Mouse (Mus musculus) limb, embryonic 12.5 days (tissue): ENCODE measurements around the gene Six5. TPM values are rescaled to one million over a fixed set of nuclear protein-coding genes. Genes with fewer than 3 reads are reported as not detected.
A peak's percentile ranks its signal among the peaks of the same experiment; 100 is the strongest.

Experiments
- ATAC-seq: fragments of 200-750 bp; cut with Nextera tagmentation; 2 replicates; pipeline ENCODE4 v1.8.0; 2017; ENCODE audit warnings: low read depth, moderate TSS enrichment; ENCODE audit not compliant: insufficient number of reproducible peaks, insufficient read depth, low FRiP score, low TSS enrichment
- H3K27ac ChIP-seq: fragments of 300-500 bp; sonication (generic); 2 replicates; pipeline ENCODE4 v1.5.1; 2016; ENCODE audit warnings: mild to moderate bottlenecking, moderate library complexity
- H3K27me3 ChIP-seq: fragments of 300-500 bp; sonication (generic); 2 replicates; pipeline ENCODE4 v1.6.1; 2016; ENCODE audit warnings: mild to moderate bottlenecking, moderate library complexity
- H3K36me3 ChIP-seq: fragments of 300-500 bp; sonication (generic); 2 replicates; pipeline ENCODE4 v1.6.1; 2016; ENCODE audit warnings: mild to moderate bottlenecking, moderate library complexity
- H3K4me1 ChIP-seq: fragments of 300-500 bp; sonication (generic); replicated peaks from 2 replicates; pipeline ENCODE4 v1.6.1; 2016
- H3K4me2 ChIP-seq: fragments of 300-500 bp; sonication (generic); 2 replicates; pipeline ENCODE4 v1.6.1; 2016; ENCODE audit warnings: mild to moderate bottlenecking, moderate library complexity
- H3K4me3 ChIP-seq: fragments of 300-500 bp; sonication (generic); replicated peaks from 2 replicates; pipeline ENCODE4 v1.5.1; 2016; ENCODE audit warnings: mild to moderate bottlenecking
- H3K9ac ChIP-seq: fragments of 300-500 bp; sonication (generic); replicated peaks from 2 replicates; pipeline ENCODE4 v1.6.1; 2016; ENCODE audit warnings: mild to moderate bottlenecking, moderate library complexity
- H3K9me3 ChIP-seq: fragments of 300-500 bp; sonication (generic); 2 replicates; pipeline ENCODE4 v1.6.1; 2016; ENCODE audit warnings: mild to moderate bottlenecking, moderate library complexity
- WGBS: fragments of 180-500 bp; shearing (Covaris S2); methylation state at CpG from one replicate; pipeline ENCODE4 v1.1.7; 2016; 5-methylcytosine and 5-hydroxymethylcytosine counted together
- polyA plus RNA-seq: library from polyadenylated mRNA; unstranded; fragments of >200 nt; fragmentation: Nextera tagmentation; extraction: Ambion mirVana; gene quantifications from 2 replicates; pipeline ENCODE4 v1.2.1, GENCODE M21; 2016

Gene Six5
- polyA plus RNA-seq, 1 experiment from 2014 or later = 11.2 TPM

DNA sequence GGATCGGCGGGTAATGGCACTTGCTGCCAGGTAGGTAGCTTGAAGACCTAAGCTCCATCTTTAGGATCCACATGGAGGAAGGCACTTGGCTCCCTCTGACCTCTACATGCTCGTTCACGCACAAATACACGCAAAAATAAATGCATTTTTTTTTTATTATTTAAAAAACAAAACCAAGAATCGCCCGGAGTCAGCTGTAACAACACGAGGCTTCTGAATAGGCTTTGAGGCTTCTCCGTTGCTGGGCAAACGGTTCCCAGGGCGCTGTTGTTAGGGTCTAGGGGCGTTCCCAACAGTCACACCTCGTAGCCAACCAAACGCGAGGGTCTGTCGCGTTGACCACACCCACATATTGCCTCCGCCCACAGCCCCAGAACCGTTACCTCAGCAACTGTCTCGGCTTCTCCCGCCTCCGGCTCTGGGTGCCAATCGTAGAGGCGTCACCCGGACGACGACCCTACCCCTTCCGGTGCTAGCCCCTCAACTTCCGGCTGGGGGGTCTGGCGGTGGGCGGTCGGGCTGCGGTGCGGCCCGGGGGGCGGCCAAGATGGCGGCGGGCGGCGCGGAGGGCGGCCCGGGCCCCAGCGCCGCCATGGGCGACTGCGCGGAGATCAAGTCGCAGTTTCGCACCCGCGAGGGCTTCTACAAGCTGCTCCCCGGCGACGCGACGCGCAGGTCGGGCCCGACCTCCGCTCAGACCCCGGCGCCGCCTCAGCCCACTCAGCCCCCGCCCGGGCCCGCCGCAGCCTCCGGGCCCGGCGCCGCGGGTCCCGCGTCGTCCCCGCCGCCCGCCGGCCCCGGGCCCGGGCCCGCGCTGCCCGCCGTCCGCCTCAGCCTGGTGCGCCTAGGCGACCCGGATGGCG lies 18.4 kb upstream of the Six5 start, which contains the start of gene Dmwd:
TSS of gene Dmwd (plus strand) at position 505 of the 863 bp plus-strand sequence.
- Histone ChIP-seq H3K27ac (peak within 1 kb of the TSS; percentile 76), H3K9me3 (no peaks in the 10 kb centered on the region), H3K4me2 (peak within 1 kb of the TSS; percentile 91), H3K9ac (peak within 1 kb of the TSS; percentile 94), H3K4me3 (peak within 1 kb of the TSS; percentile 99), H3K4me1 (peaks cover 21% of the 10 kb centered on the region), H3K27me3 (no peaks in the 10 kb centered on the region), H3K36me3 (peaks cover 34% of the 10 kb centered on the region)
- ATAC-seq = peak; percentile 98
- under 1% methylated on average over 85 of the region's 91 CpGs for WGBS

- H3K4me3 ChIP-seq = peak overlapping the region; percentile 99
- H3K27ac ChIP-seq = peak overlapping the region; percentile 76
- peak overlapping the region; percentile 94 for H3K9ac ChIP-seq
- ATAC-seq = no peak; the same call in 1 of the 2 replicates
- H3K36me3 ChIP-seq = peaks cover 40% of the 10 kb centered on the region
- peak overlapping the region; percentile 91 for H3K4me2 ChIP-seq
- WGBS = under 1% methylated on average over 22 of the region's 22 CpGs
- no peaks in the 10 kb centered on the region for H3K27me3 ChIP-seq
- H3K9me3 ChIP-seq = no peaks in the 10 kb centered on the region
- H3K4me1 ChIP-seq = peaks cover 21% of the 10 kb centered on the region
These were observed 17.8 kb upstream of the Six5 start for GRCm38 (mm10) chr7:19076586-19076991.

DNA sequence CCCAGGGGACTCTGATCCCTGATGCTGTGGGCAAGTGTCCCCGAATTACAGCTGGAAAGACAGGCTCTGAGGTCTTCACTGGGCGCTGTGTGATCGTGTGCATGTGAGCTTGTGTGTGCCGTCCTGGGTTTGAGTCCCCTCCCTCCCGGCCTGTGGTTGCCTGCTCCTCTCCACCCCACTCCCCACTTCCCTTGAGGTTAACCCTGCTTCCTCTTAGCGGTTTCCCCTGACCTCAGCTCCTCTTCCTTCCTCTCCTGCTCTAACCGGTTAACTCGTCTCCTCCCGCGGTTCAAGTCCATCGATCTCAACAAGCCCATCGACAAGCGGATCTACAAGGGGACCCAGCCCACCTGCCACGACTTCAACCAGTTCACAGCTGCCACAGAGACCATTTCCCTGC lies 16.6 kb upstream of the Six5 start:
- H3K9ac ChIP-seq = peak overlapping the region; percentile 94; the same call in 1 of the 2 replicates
- no peak for ATAC-seq
- H3K4me2 ChIP-seq = peak overlapping the region; percentile 91
- no peaks in the 10 kb centered on the region for H3K27me3 ChIP-seq
- peak overlapping the region; percentile 99 for H3K4me3 ChIP-seq
- H3K4me1 ChIP-seq = peaks cover 31% of the 10 kb centered on the region
- no peak overlapping the region for H3K27ac ChIP-seq
- 80% methylated on average over 14 of the region's 14 CpGs for WGBS
- peaks cover 52% of the 10 kb centered on the region for H3K36me3 ChIP-seq
- no peaks in the 10 kb centered on the region for H3K9me3 ChIP-seq

- Histone ChIP-seq H3K27ac (no peak overlapping the region), H3K4me2 (no peak overlapping the region), H3K4me1 (peaks cover 40% of the 10 kb centered on the region), H3K4me3 (no peak overlapping the region), H3K36me3 (peaks cover 60% of the 10 kb centered on the region), H3K27me3 (no peaks in the 10 kb centered on the region), H3K9me3 (no peaks in the 10 kb centered on the region), H3K9ac (no peak overlapping the region)
- WGBS = 82% methylated on average over 3 of the region's 3 CpGs
- ATAC-seq = no peak
These were observed 15.7 kb upstream of the Six5 start for GRCm38 (mm10) chr7:19078732-19079131.

- Histone ChIP-seq H3K27me3 (no peaks in the 10 kb centered on the region), H3K9ac (no peak overlapping the region), H3K9me3 (no peaks in the 10 kb centered on the region), H3K36me3 (peaks cover 68% of the 10 kb centered on the region), H3K4me2 (no peak overlapping the region), H3K4me1 (peaks cover 53% of the 10 kb centered on the region), H3K27ac (no peak overlapping the region), H3K4me3 (no peak overlapping the region)
- WGBS = 88% methylated on average over 19 of the region's 19 CpGs
- no peak for ATAC-seq
These were observed 13.9 kb upstream of the Six5 start for GRCm38 (mm10) chr7:19080451-19080950.

DNA sequence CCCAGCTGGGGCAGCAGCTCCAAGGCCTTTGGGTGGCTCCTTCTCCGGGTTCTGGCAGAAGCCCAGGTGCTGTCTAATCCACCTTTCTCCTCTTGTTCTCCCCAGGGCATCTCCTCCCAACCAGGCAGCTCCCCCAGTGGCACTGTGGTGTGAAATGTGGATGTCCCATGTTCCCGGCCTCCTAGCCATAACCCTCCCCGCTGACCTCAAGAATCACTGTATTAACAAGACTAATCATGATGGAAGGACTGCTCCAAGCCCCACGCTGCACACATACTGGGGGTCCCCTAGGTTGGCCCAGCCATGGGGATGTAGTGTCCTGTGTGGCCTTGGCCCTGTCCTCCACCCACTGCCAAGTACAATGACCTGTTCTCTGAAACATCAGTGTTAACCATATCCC lies 12.2 kb upstream of the Six5 start:
- H3K9ac ChIP-seq = peak overlapping the region; percentile 14; the same call in 1 of the 2 replicates
- no peak overlapping the region; the same call in 1 of the 2 replicates for H3K27ac ChIP-seq
- peaks cover 77% of the 10 kb centered on the region for H3K36me3 ChIP-seq
- H3K4me3 ChIP-seq = no peak overlapping the region
- no peaks in the 10 kb centered on the region for H3K9me3 ChIP-seq
- 78% methylated on average over 4 of the region's 4 CpGs for WGBS
- ATAC-seq = no peak
- H3K4me1 ChIP-seq = peaks cover 54% of the 10 kb centered on the region
- no peak overlapping the region for H3K4me2 ChIP-seq
- H3K27me3 ChIP-seq = no peaks in the 10 kb centered on the region

DNA sequence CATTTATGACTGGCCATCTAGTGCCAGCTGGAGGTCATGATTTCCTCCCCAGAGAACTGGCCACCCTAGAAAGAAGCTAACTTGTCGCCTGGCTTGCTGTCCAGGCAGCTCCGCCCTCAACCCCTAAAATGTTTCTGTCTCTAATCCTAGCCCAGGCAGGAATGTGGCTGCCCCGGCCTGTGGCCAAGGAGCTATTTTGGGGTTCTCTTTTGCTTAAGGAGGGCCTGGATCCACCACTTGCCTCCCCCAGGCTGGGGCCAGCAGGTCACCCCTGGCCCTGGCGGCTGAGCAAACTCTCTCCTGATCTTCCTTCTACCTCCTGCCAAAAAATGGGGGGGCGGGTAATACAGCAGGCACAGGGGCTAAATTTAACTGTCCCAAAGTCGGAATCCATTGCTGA lies 11.3 kb upstream of the Six5 start:
- no peak overlapping the region for H3K4me2 ChIP-seq
- 55% methylated on average over 6 of the region's 6 CpGs for WGBS
- no peak for ATAC-seq
- no peak overlapping the region for H3K27ac ChIP-seq
- 0 out of 2 replicates have a peak overlapping the region, but pooled peaks have one; percentile 11 for H3K4me3 ChIP-seq
- peaks cover 45% of the 10 kb centered on the region for H3K4me1 ChIP-seq
- H3K27me3 ChIP-seq = no peaks in the 10 kb centered on the region
- no peaks in the 10 kb centered on the region for H3K9me3 ChIP-seq
- H3K36me3 ChIP-seq = peaks cover 81% of the 10 kb centered on the region
- H3K9ac ChIP-seq = no peak overlapping the region

- Histone ChIP-seq H3K27ac (peak within 1 kb of the TSS; percentile 69), H3K4me3 (peak within 1 kb of the TSS; percentile 11), H3K9me3 (no peaks in the 10 kb centered on the region), H3K27me3 (no peaks in the 10 kb centered on the region), H3K4me1 (peaks cover 44% of the 10 kb centered on the region), H3K36me3 (peaks cover 81% of the 10 kb centered on the region), H3K9ac (peak within 1 kb of the TSS; percentile 24; the same call in 1 of the 2 replicates), H3K4me2 (peak within 1 kb of the TSS; percentile 37; the same call in 1 of the 2 replicates)
- WGBS = 42% methylated on average over 10 of the region's 10 CpGs
- no peak for ATAC-seq
These were observed 10.7 kb upstream of the Six5 start, which contains the start of gene Dmpk for GRCm38 (mm10) chr7:19083701-19084100. Dmpk (plus strand) TSS chr7:19083849.

GRCm38 (mm10) chr7:19084277-19084771 lies 10.1 kb upstream of the Six5 start:
- H3K4me2 ChIP-seq = peak overlapping the region; percentile 37; the same call in 1 of the 2 replicates
- peaks cover 81% of the 10 kb centered on the region for H3K36me3 ChIP-seq
- H3K9me3 ChIP-seq = no peaks in the 10 kb centered on the region
- ATAC-seq = no peak
- no peaks in the 10 kb centered on the region for H3K27me3 ChIP-seq
- H3K4me1 ChIP-seq = peaks cover 44% of the 10 kb centered on the region
- no peak overlapping the region for H3K9ac ChIP-seq
- no peak overlapping the region; the same call in 1 of the 2 replicates for H3K4me3 ChIP-seq
- 67% methylated on average over 6 of the region's 6 CpGs for WGBS
- peak overlapping the region; percentile 69; the same call in 1 of the 2 replicates for H3K27ac ChIP-seq

DNA sequence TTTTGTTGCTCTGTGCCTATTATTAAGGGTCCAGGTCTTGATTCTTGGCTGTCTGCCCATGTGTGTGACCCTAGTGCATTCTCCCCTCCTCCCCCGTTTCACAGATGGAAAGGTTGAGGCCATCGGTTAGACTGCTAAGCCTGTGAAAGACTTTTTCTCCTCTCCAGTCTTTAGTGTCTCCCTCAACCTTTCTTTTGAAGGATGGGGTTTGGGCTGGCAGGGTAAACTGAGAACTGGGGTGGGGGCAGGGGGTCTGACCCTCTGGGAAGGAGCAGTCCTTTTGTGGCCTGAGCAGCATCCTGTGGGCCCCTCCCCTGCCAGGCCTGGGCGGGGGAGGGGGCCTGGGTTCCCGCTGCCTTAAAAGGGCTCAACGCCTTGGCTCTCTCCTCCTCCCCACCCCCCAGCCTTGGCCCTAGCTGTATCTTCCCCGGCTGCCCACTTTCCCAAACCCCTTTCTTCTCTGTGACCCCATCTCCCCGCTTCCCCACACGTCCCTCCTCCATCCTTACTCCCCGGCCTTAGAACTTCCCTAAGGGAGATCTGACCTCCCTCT lies 9.4 kb upstream of the Six5 start:
- Histone ChIP-seq H3K4me1 (peaks cover 44% of the 10 kb centered on the region), H3K4me2 (peak overlapping the region; percentile 37), H3K4me3 (no peak overlapping the region; the same call in 1 of the 2 replicates), H3K9me3 (no peaks in the 10 kb centered on the region), H3K27me3 (no peaks in the 10 kb centered on the region), H3K27ac (peak overlapping the region; percentile 56; the same call in 1 of the 2 replicates), H3K9ac (peak overlapping the region; percentile 27; the same call in 1 of the 2 replicates), H3K36me3 (peaks cover 80% of the 10 kb centered on the region)
- 18% methylated on average over 9 of the region's 9 CpGs for WGBS
- no peak for ATAC-seq

- Histone ChIP-seq H3K36me3 (peaks cover 80% of the 10 kb centered on the region), H3K27me3 (peaks cover 1% of the 10 kb centered on the region), H3K27ac (peak overlapping the region; percentile 56; the same call in 1 of the 2 replicates), H3K9ac (0 out of 2 replicates have a peak overlapping the region, but pooled peaks have one; percentile 27), H3K4me2 (peak overlapping the region; percentile 37), H3K9me3 (no peaks in the 10 kb centered on the region), H3K4me3 (peak overlapping the region; percentile 9; the same call in 1 of the 2 replicates), H3K4me1 (peaks cover 44% of the 10 kb centered on the region)
- ATAC-seq = no peak
- WGBS = 7% methylated on average over 6 of the region's 6 CpGs
These were observed 8.9 kb upstream of the Six5 start for GRCm38 (mm10) chr7:19085495-19085894.
